In the genomic region with DNA sequence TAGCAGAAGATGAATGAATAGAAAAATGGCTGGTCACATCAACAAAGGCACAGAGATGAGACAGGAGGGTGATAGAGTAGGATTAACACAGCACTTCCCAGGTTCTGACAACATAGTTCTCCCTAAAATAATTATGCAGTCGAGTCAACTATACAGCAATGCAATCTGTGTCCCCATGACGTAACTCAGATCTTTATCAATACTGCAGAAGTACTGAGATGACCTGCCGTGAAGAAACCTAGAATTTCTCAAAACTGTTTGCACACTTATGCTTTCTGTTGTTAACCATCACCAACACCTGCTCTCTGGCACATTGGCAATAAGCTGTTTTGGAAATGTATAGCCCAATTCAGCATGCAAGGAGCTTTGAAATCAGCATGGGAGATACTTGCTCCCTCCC, we compare ENCODE assay signal across 10 mouse cellular contexts.
"Had no signal": no experiment of that assay in that cellular context is flagged by ENCODE, and none has a peak within 500 bp of the region (broad histone marks: within the 10 kb centered on the region; RNA-seq: fewer than 3 reads in every experiment).

No protein-coding gene starts in this region.

- H3K4me1 ChIP-seq: liver, embryonic 12.5 days; midbrain, embryonic 13.5 days had no signal

- H3K27me3 ChIP-seq: limb, embryonic 13.5 days; liver, embryonic 12.5 days; midbrain, embryonic 13.5 days had no signal

- H3K36me3 ChIP-seq: limb, embryonic 13.5 days; liver, embryonic 12.5 days; midbrain, embryonic 13.5 days had no signal

- DNase-seq: left cerebral cortex, postnatal 4 days; lung, embryonic 14.5 days; right cerebral cortex, adult 18-20 months; right cerebral cortex, postnatal 25 days; thymus, postnatal 36 days had no signal

- H3K4me2 ChIP-seq: limb, embryonic 13.5 days; liver, embryonic 12.5 days; lung, embryonic 14.5 days; midbrain, embryonic 13.5 days had no signal

- H3K27ac ChIP-seq: kidney, postnatal 0 days; limb, embryonic 13.5 days; liver, embryonic 12.5 days; macrophage; midbrain, embryonic 13.5 days had no signal

- H3K9ac ChIP-seq: limb, embryonic 13.5 days; liver, embryonic 12.5 days; lung, embryonic 14.5 days; midbrain, embryonic 13.5 days had no signal

- H3K4me3 ChIP-seq: limb, embryonic 13.5 days; liver, embryonic 12.5 days; midbrain, embryonic 13.5 days had no signal

- H3K9me3 ChIP-seq: limb, embryonic 13.5 days; liver, embryonic 12.5 days; midbrain, embryonic 13.5 days had no signal

- ATAC-seq: liver, embryonic 12.5 days; midbrain, embryonic 13.5 days had no signal
